Comparison of ENCODE assay signal across 8 mouse cellular contexts in genomic region chr2:30593636-30594310, GRCm38 (mm10). TPM values are rescaled to one million over a fixed set of nuclear protein-coding genes. Genes with fewer than 3 reads are reported as not detected.
A peak's percentile ranks its signal among the peaks of the same experiment; 100 is the strongest.
DNase-seq lines count a peak whose midpoint lies in the region; ATAC-seq lines count a peak whose summit lies in the region.

No protein-coding gene starts in this region.

- ATAC-seq in forebrain, embryonic 15.5 days (replicated peaks): no peak
- no peak for ATAC-seq in limb, embryonic 13.5 days (ENCODE audit: low FRiP score, low read depth)
- no peak for ATAC-seq in stomach, embryonic 14.5 days (ENCODE audit: insufficient number of reproducible peaks, insufficient read depth, low FRiP score, low read depth)

- H3K4me3 ChIP-seq in forebrain, embryonic 15.5 days: no peak overlapping the region
- H3K4me3 ChIP-seq in limb, embryonic 13.5 days: no peak overlapping the region
- H3K4me3 ChIP-seq in stomach, embryonic 14.5 days (ENCODE audit: low read depth, low read length): no peak overlapping the region

- peak overlapping the region; percentile 99 for H3K27ac ChIP-seq in forebrain, embryonic 15.5 days (replicated peaks)
- H3K27ac ChIP-seq in limb, embryonic 13.5 days: peak overlapping the region; percentile 99
- H3K27ac ChIP-seq in stomach, embryonic 14.5 days (ENCODE audit: low read length): peak overlapping the region; percentile 98

- DNase-seq in right cerebral cortex, adult 18-20 months: peak; percentile 44
- DNase-seq in right cerebral cortex, postnatal 25 days: no peak
- DNase-seq in gastrocnemius, adult 18-20 months (ENCODE audit: low spot score): no peak
- DNase-seq in gastrocnemius, postnatal 25 days: no peak
- no peak for DNase-seq in ovary, adult 18-20 months (ENCODE audit: low spot score)

- no peaks in the 10 kb centered on the region for H3K36me3 ChIP-seq in forebrain, embryonic 15.5 days
- no peaks in the 10 kb centered on the region for H3K36me3 ChIP-seq in limb, embryonic 13.5 days
- H3K36me3 ChIP-seq in stomach, embryonic 14.5 days (ENCODE audit: control insufficient read depth, insufficient read depth, low read length): no peaks in the 10 kb centered on the region

- H3K4me1 ChIP-seq in forebrain, embryonic 15.5 days: peaks cover 48% of the 10 kb centered on the region
- H3K4me1 ChIP-seq in limb, embryonic 13.5 days: peaks cover 30% of the 10 kb centered on the region
- peaks cover 23% of the 10 kb centered on the region for H3K4me1 ChIP-seq in stomach, embryonic 14.5 days (ENCODE audit: control insufficient read depth, insufficient read depth, low read length)

- H3K4me2 ChIP-seq in forebrain, embryonic 15.5 days (replicated peaks): peak overlapping the region; percentile 54; the same call in 1 of the 2 replicates
- H3K4me2 ChIP-seq in limb, embryonic 13.5 days (replicated peaks): peak overlapping the region; percentile 76
- peak overlapping the region; percentile 53 for H3K4me2 ChIP-seq in stomach, embryonic 14.5 days (replicated peaks; ENCODE audit: low read depth, low read length)

- H3K9ac ChIP-seq in forebrain, embryonic 15.5 days (replicated peaks): peak overlapping the region; percentile 66
- H3K9ac ChIP-seq in limb, embryonic 13.5 days: peak overlapping the region; percentile 77
- H3K9ac ChIP-seq in stomach, embryonic 14.5 days (replicated peaks; ENCODE audit: low read depth, low read length): peak overlapping the region; percentile 43; the same call in 1 of the 2 replicates

- H3K9me3 ChIP-seq in forebrain, embryonic 15.5 days: no peaks in the 10 kb centered on the region
- H3K9me3 ChIP-seq in limb, embryonic 13.5 days: no peaks in the 10 kb centered on the region
- no peaks in the 10 kb centered on the region for H3K9me3 ChIP-seq in stomach, embryonic 14.5 days (ENCODE audit: control insufficient read depth, low read depth, low read length)

- 58% methylated on average over 13 of the region's 13 CpGs for WGBS in forebrain, embryonic 15.5 days
- WGBS in limb, embryonic 13.5 days: 72% methylated on average over 13 of the region's 13 CpGs
- WGBS in stomach, embryonic 14.5 days: 62% methylated on average over 13 of the region's 13 CpGs

- no peaks in the 10 kb centered on the region for H3K27me3 ChIP-seq in forebrain, embryonic 15.5 days
- no peaks in the 10 kb centered on the region for H3K27me3 ChIP-seq in limb, embryonic 13.5 days
- H3K27me3 ChIP-seq in stomach, embryonic 14.5 days (ENCODE audit: control insufficient read depth, insufficient read depth, low read length): no peaks in the 10 kb centered on the region

RNA-seq across cellular contexts. Expression of gene Cstad, which starts 1.1 kb away (rescaled TPM):
- polyA plus RNA-seq in forebrain, embryonic 15.5 days (2015; fragmentation: Nextera tagmentation; extraction: Ambion mirVana): 0.63 and 1.4 TPM in 2 replicates
- polyA plus RNA-seq in limb, embryonic 13.5 days (2015; fragmentation: Nextera tagmentation; extraction: Ambion mirVana): 1.6 and 1.9 TPM in 2 replicates
- polyA plus RNA-seq in stomach, embryonic 14.5 days (2014; fragmentation: Nextera tagmentation; extraction: Ambion mirVana): 1.2 and 2.1 TPM in 2 replicates
- total RNA-seq in gastrocnemius, adult 18-20 months (2021): 1 to 10 TPM; 1.1 TPM
- total RNA-seq in gastrocnemius, postnatal 25 days (2021): 1 to 10 TPM; 2.3 TPM
